Mouse (Mus musculus): ENCODE data around the gene Cant1. TPM values are rescaled to one million over a fixed set of nuclear protein-coding genes. Genes with fewer than 3 reads are reported as not detected.

Cant1 gene
- polyA plus RNA-seq (2015; fragmentation: Nextera tagmentation; extraction: Ambion mirVana): 30.6 and 30.9 TPM in 2 replicates

- peaks cover 19% of the 10 kb centered on the region for H3K36me3 ChIP-seq (ENCODE audit: insufficient read depth, low read length)
- peak within 1 kb of the TSS; percentile 75 for H3K27ac ChIP-seq (ENCODE audit: low read length)
- ATAC-seq (ENCODE audit: low FRiP score, low TSS enrichment): peak; percentile 96
- H3K9me3 ChIP-seq (ENCODE audit: low read length): no peaks in the 10 kb centered on the region
- WGBS: 0% methylated on average over 47 of the region's 50 CpGs
- H3K4me1 ChIP-seq (ENCODE audit: insufficient read depth, low read length): peaks cover 40% of the 10 kb centered on the region
- H3K27me3 ChIP-seq (ENCODE audit: insufficient read depth, low read length): no peaks in the 10 kb centered on the region
- peak within 1 kb of the TSS; percentile 95 for H3K9ac ChIP-seq (replicated peaks; ENCODE audit: low read length)
- peak within 1 kb of the TSS; percentile 85 for H3K4me2 ChIP-seq (replicated peaks; ENCODE audit: low read depth, low read length)
- peak within 1 kb of the TSS; percentile 94 for H3K4me3 ChIP-seq (ENCODE audit: low read length)
These were observed at the start of gene Cant1 for GRCm38 (mm10) chr11:118418834-118419504. TSS of gene Cant1 (minus strand) at chr11:118419086.

- 58% methylated on average over 11 of the region's 11 CpGs for WGBS
- no peak for ATAC-seq (ENCODE audit: low FRiP score, low TSS enrichment)
- peaks cover 12% of the 10 kb centered on the region; the same call in 1 of the 2 replicates for H3K4me1 ChIP-seq (ENCODE audit: insufficient read depth, low read length)
- H3K9me3 ChIP-seq (ENCODE audit: low read length): no peaks in the 10 kb centered on the region
- no peak overlapping the region for H3K9ac ChIP-seq (replicated peaks; ENCODE audit: low read length)
- no peaks in the 10 kb centered on the region for H3K36me3 ChIP-seq (ENCODE audit: insufficient read depth, low read length)
- H3K4me3 ChIP-seq (ENCODE audit: low read length): no peak overlapping the region
- H3K27me3 ChIP-seq (ENCODE audit: insufficient read depth, low read length): no peaks in the 10 kb centered on the region
- H3K4me2 ChIP-seq (replicated peaks; ENCODE audit: low read depth, low read length): no peak overlapping the region
- H3K27ac ChIP-seq (ENCODE audit: low read length): 0 out of 2 replicates have a peak overlapping the region, but pooled peaks have one; percentile 15
These were observed 48.7 kb upstream of the Cant1 start for GRCm38 (mm10) chr11:118467441-118468035.

GRCm38 (mm10) chr11:118460280-118460679 is 41.4 kb upstream of the Cant1 start:
- no peaks in the 10 kb centered on the region for H3K36me3 ChIP-seq (ENCODE audit: insufficient read depth, low read length)
- ATAC-seq (ENCODE audit: low FRiP score, low TSS enrichment): no peak
- H3K9ac ChIP-seq (replicated peaks; ENCODE audit: low read length): no peak overlapping the region
- H3K27ac ChIP-seq (ENCODE audit: low read length): no peak overlapping the region
- peaks cover 3% of the 10 kb centered on the region; the same call in 1 of the 2 replicates for H3K9me3 ChIP-seq (ENCODE audit: low read length)
- H3K4me2 ChIP-seq (replicated peaks; ENCODE audit: low read depth, low read length): no peak overlapping the region
- no peaks in the 10 kb centered on the region for H3K27me3 ChIP-seq (ENCODE audit: insufficient read depth, low read length)
- no peak overlapping the region for H3K4me3 ChIP-seq (ENCODE audit: low read length)
- 70% methylated on average over 6 of the region's 6 CpGs for WGBS
- peaks cover 12% of the 10 kb centered on the region for H3K4me1 ChIP-seq (ENCODE audit: insufficient read depth, low read length)

- H3K9me3 ChIP-seq (ENCODE audit: low read length): peaks cover 3% of the 10 kb centered on the region; the same call in 1 of the 2 replicates
- no peak overlapping the region for H3K9ac ChIP-seq (replicated peaks; ENCODE audit: low read length)
- H3K36me3 ChIP-seq (ENCODE audit: insufficient read depth, low read length): no peaks in the 10 kb centered on the region
- peaks cover 12% of the 10 kb centered on the region for H3K4me1 ChIP-seq (ENCODE audit: insufficient read depth, low read length)
- H3K27ac ChIP-seq (ENCODE audit: low read length): no peak overlapping the region; the same call in 1 of the 2 replicates
- no peak overlapping the region for H3K4me2 ChIP-seq (replicated peaks; ENCODE audit: low read depth, low read length)
- H3K4me3 ChIP-seq (ENCODE audit: low read length): no peak overlapping the region
- 60% methylated on average over 4 of the region's 4 CpGs for WGBS
- no peak for ATAC-seq (ENCODE audit: low FRiP score, low TSS enrichment)
- no peaks in the 10 kb centered on the region for H3K27me3 ChIP-seq (ENCODE audit: insufficient read depth, low read length)
These were observed 40.6 kb upstream of the Cant1 start for GRCm38 (mm10) chr11:118459536-118459935.

GRCm38 (mm10) chr11:118459051-118459450 is 40.2 kb upstream of the Cant1 start:
- peak; percentile 74; the same call in 1 of the 2 replicates for ATAC-seq (ENCODE audit: low FRiP score, low TSS enrichment)
- Histone ChIP-seq H3K4me3 (ENCODE audit: low read length) (no peak overlapping the region), H3K27ac (ENCODE audit: low read length) (peak overlapping the region; percentile 9; the same call in 1 of the 2 replicates), H3K4me2 (replicated peaks; ENCODE audit: low read depth, low read length) (no peak overlapping the region), H3K4me1 (ENCODE audit: insufficient read depth, low read length) (peaks cover 12% of the 10 kb centered on the region), H3K9me3 (ENCODE audit: low read length) (peaks cover 3% of the 10 kb centered on the region; the same call in 1 of the 2 replicates), H3K9ac (replicated peaks; ENCODE audit: low read length) (no peak overlapping the region), H3K36me3 (ENCODE audit: insufficient read depth, low read length) (no peaks in the 10 kb centered on the region), H3K27me3 (ENCODE audit: insufficient read depth, low read length) (no peaks in the 10 kb centered on the region)
- 7% methylated on average over 8 of the region's 8 CpGs for WGBS

GRCm38 (mm10) chr11:118456937-118457336 is 38.1 kb upstream of the Cant1 start:
- Histone ChIP-seq H3K27ac (ENCODE audit: low read length) (no peak overlapping the region), H3K4me3 (ENCODE audit: low read length) (no peak overlapping the region), H3K36me3 (ENCODE audit: insufficient read depth, low read length) (no peaks in the 10 kb centered on the region), H3K9ac (replicated peaks; ENCODE audit: low read length) (no peak overlapping the region), H3K4me1 (ENCODE audit: insufficient read depth, low read length) (peaks cover 12% of the 10 kb centered on the region), H3K27me3 (ENCODE audit: insufficient read depth, low read length) (no peaks in the 10 kb centered on the region), H3K4me2 (replicated peaks; ENCODE audit: low read depth, low read length) (no peak overlapping the region), H3K9me3 (ENCODE audit: low read length) (peaks cover 3% of the 10 kb centered on the region; the same call in 1 of the 2 replicates)
- ATAC-seq (ENCODE audit: low FRiP score, low TSS enrichment): no peak
- WGBS: 85% methylated on average over 11 of the region's 11 CpGs

GRCm38 (mm10) chr11:118455788-118456187 is 36.9 kb upstream of the Cant1 start:
- Histone ChIP-seq H3K27ac (ENCODE audit: low read length) (no peak overlapping the region), H3K36me3 (ENCODE audit: insufficient read depth, low read length) (no peaks in the 10 kb centered on the region), H3K4me3 (ENCODE audit: low read length) (no peak overlapping the region), H3K4me1 (ENCODE audit: insufficient read depth, low read length) (peaks cover 12% of the 10 kb centered on the region), H3K9me3 (ENCODE audit: low read length) (peaks cover 3% of the 10 kb centered on the region; the same call in 1 of the 2 replicates), H3K4me2 (replicated peaks; ENCODE audit: low read depth, low read length) (no peak overlapping the region), H3K9ac (replicated peaks; ENCODE audit: low read length) (no peak overlapping the region), H3K27me3 (ENCODE audit: insufficient read depth, low read length) (no peaks in the 10 kb centered on the region)
- ATAC-seq (ENCODE audit: low FRiP score, low TSS enrichment): no peak
- 77% methylated on average over 6 of the region's 6 CpGs for WGBS

GRCm38 (mm10) chr11:118453886-118454671 is 35.2 kb upstream of the Cant1 start:
- no peak for ATAC-seq (ENCODE audit: low FRiP score, low TSS enrichment)
- H3K36me3 ChIP-seq (ENCODE audit: insufficient read depth, low read length): no peaks in the 10 kb centered on the region
- peaks cover 5% of the 10 kb centered on the region for H3K4me1 ChIP-seq (ENCODE audit: insufficient read depth, low read length)
- H3K4me2 ChIP-seq (replicated peaks; ENCODE audit: low read depth, low read length): no peak overlapping the region
- H3K27me3 ChIP-seq (ENCODE audit: insufficient read depth, low read length): no peaks in the 10 kb centered on the region
- H3K27ac ChIP-seq (ENCODE audit: low read length): no peak overlapping the region
- WGBS: 65% methylated on average over 11 of the region's 11 CpGs
- no peak overlapping the region for H3K9ac ChIP-seq (replicated peaks; ENCODE audit: low read length)
- no peak overlapping the region for H3K4me3 ChIP-seq (ENCODE audit: low read length)
- H3K9me3 ChIP-seq (ENCODE audit: low read length): no peaks in the 10 kb centered on the region

- no peak for ATAC-seq (ENCODE audit: low FRiP score, low TSS enrichment)
- H3K9me3 ChIP-seq (ENCODE audit: low read length): no peaks in the 10 kb centered on the region
- 76% methylated on average over 2 of the region's 2 CpGs for WGBS
These were observed 34.1 kb upstream of the Cant1 start for GRCm38 (mm10) chr11:118452955-118453354.

More at GRCm38 (mm10) chr11:118452955-118453354, 34.1 kb upstream of the Cant1 start:
- Histone ChIP-seq H3K27me3 (ENCODE audit: insufficient read depth, low read length) (no peaks in the 10 kb centered on the region), H3K9ac (replicated peaks; ENCODE audit: low read length) (no peak overlapping the region), H3K4me1 (ENCODE audit: insufficient read depth, low read length) (no peaks in the 10 kb centered on the region), H3K4me2 (replicated peaks; ENCODE audit: low read depth, low read length) (no peak overlapping the region), H3K36me3 (ENCODE audit: insufficient read depth, low read length) (no peaks in the 10 kb centered on the region), H3K27ac (ENCODE audit: low read length) (no peak overlapping the region), H3K4me3 (ENCODE audit: low read length) (no peak overlapping the region)

Measured in kidney, embryonic 16.5 days (tissue).